Mouse (Mus musculus) intestine, embryonic 16.5 days (tissue): Measurements from ENCODE around the gene E130309D02Rik. TPM values are rescaled to one million over a fixed set of nuclear protein-coding genes. Genes with fewer than 3 reads are reported as not detected.

ENCODE experiments used
- ATAC-seq: fragments of 200-750 bp; cut with Nextera tagmentation; 2 replicates; pipeline ENCODE4 v1.8.0; 2017; ENCODE audit warnings: moderate TSS enrichment, moderate library complexity
- H3K27ac ChIP-seq: fragments of 300-500 bp; sonication (generic); 2 replicates; pipeline ENCODE4 v1.5.1; 2014; ENCODE audit warnings: mild to moderate bottlenecking, low read length
- H3K27me3 ChIP-seq: fragments of 300-500 bp; sonication (generic); replicated peaks from 2 replicates; pipeline ENCODE4 v1.6.1; 2014; ENCODE audit warnings: low read length, control low read depth, mixed read lengths; ENCODE audit not compliant: control insufficient read depth, insufficient read depth
- H3K36me3 ChIP-seq: fragments of 300-500 bp; sonication (generic); 2 replicates; pipeline ENCODE4 v1.6.1; 2014; ENCODE audit warnings: low read length, control low read depth; ENCODE audit not compliant: control insufficient read depth, insufficient read depth
- H3K4me1 ChIP-seq: fragments of 300-500 bp; sonication (generic); 2 replicates; pipeline ENCODE4 v1.6.1; 2014; ENCODE audit warnings: low read length, control low read depth, mixed read lengths; ENCODE audit not compliant: control insufficient read depth, insufficient read depth
- H3K4me2 ChIP-seq: fragments of 300-500 bp; sonication (generic); 2 replicates; pipeline ENCODE4 v1.6.1; 2014; ENCODE audit warnings: low read depth, low read length, control low read depth
- H3K4me3 ChIP-seq: fragments of 300-500 bp; sonication (generic); 2 replicates; pipeline ENCODE4 v1.5.1; 2014; ENCODE audit warnings: mild to moderate bottlenecking, low read length
- H3K9ac ChIP-seq: fragments of 300-500 bp; sonication (generic); 2 replicates; pipeline ENCODE4 v1.6.1; 2014; ENCODE audit warnings: low read depth, low read length
- H3K9me3 ChIP-seq: fragments of 300-500 bp; sonication (generic); 2 replicates; pipeline ENCODE4 v1.6.1; 2016; ENCODE audit warnings: low read length, control low read depth; ENCODE audit not compliant: control insufficient read depth
- WGBS: fragments of 180-500 bp; shearing (Covaris S2); extraction: QIAGEN DNeasy Blood & Tissue Kit; methylation state at CpG from one replicate; pipeline ENCODE4 v1.1.7; 2014; 5-methylcytosine and 5-hydroxymethylcytosine counted together
- polyA plus RNA-seq: library from polyadenylated mRNA; unstranded; fragments of >200 nt; fragmentation: Nextera tagmentation; extraction: Ambion mirVana; gene quantifications from 2 replicates; pipeline ENCODE4 v1.2.1, GENCODE M21; 2015

E130309D02Rik gene
- polyA plus RNA-seq, 1 experiment from 2014 or later = 30.0 TPM

DNA sequence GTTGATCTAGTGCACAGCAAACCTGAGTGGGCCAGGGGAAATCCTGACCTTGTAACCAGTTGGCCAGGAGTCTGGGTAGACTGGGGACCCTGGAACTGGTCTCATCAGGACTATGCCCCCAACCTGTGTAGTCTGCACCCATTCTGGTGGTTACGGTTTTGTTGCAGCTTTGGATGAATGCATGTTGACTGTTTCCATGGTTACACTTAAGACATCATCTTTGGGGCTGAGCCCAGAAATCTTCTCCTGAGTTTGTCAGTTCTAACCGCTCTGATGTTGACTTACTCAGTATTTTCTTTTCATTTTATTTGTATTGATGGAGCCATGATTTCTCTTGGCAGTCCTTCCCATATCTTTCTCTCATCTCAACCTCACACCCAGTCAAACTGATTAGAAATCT, 19.8 kb downstream of the E130309D02Rik start:
- Histone ChIP-seq H3K9me3 (0 out of 2 replicates have a peak, but pooled peaks cover 4% of the 10 kb centered on the region), H3K4me3 (no peak overlapping the region), H3K4me1 (peaks cover 10% of the 10 kb centered on the region), H3K4me2 (no peak overlapping the region), H3K27me3 (peaks cover 35% of the 10 kb centered on the region), H3K27ac (no peak overlapping the region), H3K9ac (no peak overlapping the region), H3K36me3 (peaks cover 4% of the 10 kb centered on the region)
- WGBS = 83% methylated on average over 2 of the region's 2 CpGs
- no peak for ATAC-seq

DNA sequence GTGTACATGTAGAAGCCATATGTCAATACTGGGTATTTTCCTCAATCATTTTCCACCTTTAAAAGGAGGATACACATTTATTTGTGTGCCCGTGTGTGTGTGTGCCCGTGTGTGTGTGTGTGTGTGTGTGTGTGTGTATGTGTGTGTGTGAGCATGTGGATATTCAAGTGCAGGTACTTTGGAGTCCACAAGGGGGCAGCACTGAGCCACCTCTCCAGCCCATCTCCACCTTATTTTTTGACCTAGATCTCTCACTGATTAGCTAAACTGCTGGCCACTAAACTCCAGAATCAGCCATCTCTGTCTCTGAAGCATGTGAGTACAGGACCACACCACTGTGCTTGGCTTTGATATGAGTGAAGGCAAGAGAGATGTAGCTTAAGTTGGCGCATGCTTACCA, 20.3 kb downstream of the E130309D02Rik start:
- Histone ChIP-seq H3K9ac (no peak overlapping the region), H3K4me3 (no peak overlapping the region), H3K36me3 (peaks cover 4% of the 10 kb centered on the region; the same call in 1 of the 2 replicates), H3K9me3 (0 out of 2 replicates have a peak, but pooled peaks cover 4% of the 10 kb centered on the region), H3K4me2 (no peak overlapping the region), H3K27me3 (peaks cover 35% of the 10 kb centered on the region), H3K4me1 (peaks cover 10% of the 10 kb centered on the region), H3K27ac (no peak overlapping the region)
- 90% methylated on average over 3 of the region's 3 CpGs for WGBS
- no peak for ATAC-seq

DNA sequence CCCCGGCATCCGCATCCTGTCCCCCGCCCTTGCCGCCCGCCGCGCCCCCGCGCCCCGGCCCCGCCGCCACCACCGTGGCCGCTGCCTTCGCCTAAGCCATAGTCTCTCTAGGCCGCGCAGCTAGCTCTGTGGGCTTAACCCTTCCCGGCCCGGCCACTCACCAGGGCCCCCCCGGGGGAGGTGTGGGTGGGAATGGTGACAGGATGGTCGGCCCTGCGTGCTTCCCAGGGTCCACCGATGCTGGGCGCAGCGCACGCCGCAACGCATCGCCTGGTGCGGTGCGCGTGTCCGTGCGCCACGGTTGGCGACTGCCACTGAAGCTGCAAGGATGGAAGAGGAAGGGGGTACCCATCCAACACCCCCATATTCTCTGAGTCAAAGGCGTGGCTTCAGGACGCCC, 21.8 kb downstream of the E130309D02Rik start, which contains the start of gene Zfp853:
Gene Zfp853 (minus strand): TSS at position 220 of the 400 bp plus-strand sequence.
- Histone ChIP-seq H3K4me1 (peaks cover 12% of the 10 kb centered on the region), H3K4me3 (peak within 1 kb of the TSS; percentile 46), H3K4me2 (peak within 1 kb of the TSS; percentile 77), H3K27me3 (peaks cover 49% of the 10 kb centered on the region), H3K36me3 (peaks cover 1% of the 10 kb centered on the region; the same call in 1 of the 2 replicates), H3K9me3 (no peaks in the 10 kb centered on the region), H3K27ac (no peak within 1 kb of the TSS), H3K9ac (peak within 1 kb of the TSS; percentile 64)
- ATAC-seq = no peak
- WGBS = 4% methylated on average over 26 of the region's 38 CpGs

DNA sequence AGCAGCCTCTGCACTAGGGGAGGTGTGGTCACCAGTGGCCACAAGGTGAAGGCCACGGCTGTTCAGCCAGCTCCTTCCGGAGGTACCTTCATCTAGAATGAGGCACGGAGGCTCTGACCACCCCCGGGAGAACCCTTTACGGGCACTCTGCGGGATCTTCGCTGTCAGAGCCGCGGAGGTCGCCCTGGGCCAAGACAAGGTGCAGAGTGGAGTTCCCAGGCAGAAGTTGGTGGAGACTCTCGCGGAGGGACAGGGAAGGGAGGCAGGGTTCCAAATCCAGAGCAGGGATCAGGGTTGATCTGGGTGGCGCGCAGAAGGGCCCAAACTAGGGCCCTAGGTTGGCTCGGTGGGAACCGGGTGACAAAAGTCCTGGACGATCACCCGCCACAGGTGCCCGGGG, 22.3 kb downstream of the E130309D02Rik start:
- WGBS = 3% methylated on average over 19 of the region's 19 CpGs
- ATAC-seq = no peak

DNA sequence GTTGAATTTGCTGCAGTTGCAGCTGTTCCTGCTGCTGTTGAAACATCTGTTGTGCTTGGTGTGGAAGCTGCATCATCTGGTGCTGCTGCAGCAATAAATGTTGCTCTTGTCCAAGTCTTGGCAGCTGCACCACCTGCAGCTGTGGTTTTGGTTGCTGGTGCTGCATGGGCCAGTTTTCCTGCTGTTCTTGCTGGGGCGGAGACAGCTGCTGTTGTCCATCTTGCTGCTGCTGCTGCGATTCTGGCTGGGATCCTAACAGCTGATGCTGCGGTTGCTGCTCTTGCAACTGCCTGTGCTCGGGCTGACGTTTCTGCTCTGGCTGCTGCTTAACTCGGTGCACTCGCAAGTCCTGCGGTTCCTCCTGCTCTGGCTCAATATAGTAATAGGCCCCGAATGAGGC, 25.9 kb downstream of the E130309D02Rik start:
- ATAC-seq = no peak
- Histone ChIP-seq H3K4me2 (no peak overlapping the region), H3K36me3 (no peaks in the 10 kb centered on the region), H3K9me3 (no peaks in the 10 kb centered on the region), H3K4me3 (no peak overlapping the region), H3K27ac (no peak overlapping the region), H3K9ac (no peak overlapping the region), H3K4me1 (peaks cover 21% of the 10 kb centered on the region), H3K27me3 (peaks cover 69% of the 10 kb centered on the region)
- whole genome bisulfite sequencing = 77% methylated on average over 9 of the region's 9 CpGs

More for the DNA sequence above, 22.3 kb downstream of the E130309D02Rik start:
- H3K27me3 ChIP-seq = peaks cover 55% of the 10 kb centered on the region
- no peaks in the 10 kb centered on the region for H3K36me3 ChIP-seq
- H3K4me1 ChIP-seq = peaks cover 17% of the 10 kb centered on the region
- peak overlapping the region; percentile 77 for H3K4me2 ChIP-seq
- peak overlapping the region; percentile 46 for H3K4me3 ChIP-seq
- peak overlapping the region; percentile 64 for H3K9ac ChIP-seq
- H3K27ac ChIP-seq = no peak overlapping the region
- no peaks in the 10 kb centered on the region for H3K9me3 ChIP-seq

DNA sequence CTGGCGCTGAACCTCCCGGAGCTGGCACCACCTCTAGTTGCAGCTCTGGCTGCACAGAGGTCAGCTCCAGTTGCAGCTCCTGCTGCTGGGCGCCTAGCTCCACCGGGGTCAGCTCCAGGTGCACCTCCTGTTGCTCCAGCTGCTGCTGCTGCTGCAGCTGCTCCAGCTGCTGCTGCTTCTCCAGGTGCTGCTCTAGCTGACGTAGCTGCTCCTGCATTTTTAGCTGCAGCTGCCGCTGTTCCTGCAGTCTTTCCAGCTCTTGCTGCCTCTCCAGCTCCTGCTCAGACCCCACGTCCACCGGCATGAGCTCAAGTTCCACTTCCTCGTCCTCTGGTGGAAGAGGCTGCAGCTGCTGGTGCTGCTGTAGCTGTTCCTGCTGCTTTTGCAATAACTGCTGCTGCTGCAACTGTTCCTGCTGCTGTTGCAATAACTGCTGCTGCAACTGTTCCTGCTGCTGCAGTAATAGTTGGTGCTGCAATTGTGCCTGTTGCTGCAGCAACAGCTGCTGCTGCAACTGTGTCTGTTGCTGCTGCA, 26.7 kb downstream of the E130309D02Rik start:
- H3K9me3 ChIP-seq = no peaks in the 10 kb centered on the region
- peaks cover 60% of the 10 kb centered on the region for H3K27me3 ChIP-seq
- 17% methylated on average over 9 of the region's 9 CpGs for WGBS

DNA sequence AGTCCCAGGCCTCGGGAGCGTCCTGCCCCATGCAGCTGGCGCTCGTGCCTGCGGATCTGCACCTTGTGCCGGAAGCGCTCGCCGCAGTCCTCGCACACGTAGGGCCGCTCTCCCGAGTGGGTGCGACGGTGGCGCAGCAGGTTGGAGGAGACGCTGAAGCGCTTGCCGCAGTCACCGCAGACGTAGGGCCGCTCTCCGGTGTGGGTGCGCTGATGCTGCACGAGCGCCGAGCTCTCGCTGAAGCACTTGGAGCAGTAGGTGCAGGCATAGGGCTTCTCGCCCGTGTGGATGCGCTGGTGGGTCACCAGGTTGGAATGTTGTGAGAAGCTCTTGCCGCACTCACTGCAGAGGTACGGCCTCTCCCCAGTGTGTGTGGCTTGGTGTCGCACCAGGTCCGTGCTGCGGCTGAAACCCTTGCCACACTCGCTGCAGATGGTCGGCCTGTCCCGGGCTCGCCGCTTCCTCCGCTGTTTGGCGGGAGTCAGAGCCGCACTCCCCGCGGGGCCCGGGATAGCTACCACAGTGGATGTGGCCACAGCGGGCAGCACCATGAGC, 27.3 kb downstream of the E130309D02Rik start:
- H3K36me3 ChIP-seq = no peaks in the 10 kb centered on the region

More for the DNA sequence above, 26.7 kb downstream of the E130309D02Rik start:
- H3K36me3 ChIP-seq = no peaks in the 10 kb centered on the region
- peaks cover 17% of the 10 kb centered on the region for H3K4me1 ChIP-seq
- peak overlapping the region; percentile 43 for H3K4me3 ChIP-seq
- no peak for ATAC-seq
- H3K4me2 ChIP-seq = peak overlapping the region; percentile 56
- no peak overlapping the region for H3K27ac ChIP-seq
- peak overlapping the region; percentile 45 for H3K9ac ChIP-seq

DNA sequence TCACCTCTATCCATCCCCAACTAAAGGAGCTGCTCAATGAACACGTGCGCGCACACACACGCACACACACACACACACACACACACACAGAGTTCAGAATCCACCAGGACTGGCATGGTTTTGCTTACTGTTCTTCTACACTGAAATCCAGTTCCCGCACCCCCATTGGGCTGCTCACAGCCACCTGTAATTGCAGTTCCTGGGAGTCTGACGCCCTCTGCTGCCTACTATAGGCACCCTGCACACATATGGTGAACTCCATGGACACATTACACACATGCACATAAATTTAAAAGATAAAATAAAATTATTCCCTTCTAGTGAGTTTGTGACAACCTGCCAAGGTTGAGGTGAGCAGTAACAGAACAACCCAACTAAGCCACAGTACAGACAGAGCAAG, 30.4 kb downstream of the E130309D02Rik start:
- Histone ChIP-seq H3K27me3 (peaks cover 35% of the 10 kb centered on the region), H3K4me2 (no peak overlapping the region)
- ATAC-seq = no peak

More for the DNA sequence above, 27.3 kb downstream of the E130309D02Rik start:
- Histone ChIP-seq H3K4me3 (peak overlapping the region; percentile 43), H3K27ac (no peak overlapping the region), H3K27me3 (peaks cover 54% of the 10 kb centered on the region), H3K4me1 (peaks cover 12% of the 10 kb centered on the region; the same call in 1 of the 2 replicates), H3K9me3 (no peaks in the 10 kb centered on the region), H3K9ac (peak overlapping the region; percentile 45), H3K4me2 (peak overlapping the region; percentile 56)
- ATAC-seq = 0 out of 2 replicates have a peak, but pooled peaks have one; percentile 40
- WGBS = 3% methylated on average over 48 of the region's 48 CpGs

DNA sequence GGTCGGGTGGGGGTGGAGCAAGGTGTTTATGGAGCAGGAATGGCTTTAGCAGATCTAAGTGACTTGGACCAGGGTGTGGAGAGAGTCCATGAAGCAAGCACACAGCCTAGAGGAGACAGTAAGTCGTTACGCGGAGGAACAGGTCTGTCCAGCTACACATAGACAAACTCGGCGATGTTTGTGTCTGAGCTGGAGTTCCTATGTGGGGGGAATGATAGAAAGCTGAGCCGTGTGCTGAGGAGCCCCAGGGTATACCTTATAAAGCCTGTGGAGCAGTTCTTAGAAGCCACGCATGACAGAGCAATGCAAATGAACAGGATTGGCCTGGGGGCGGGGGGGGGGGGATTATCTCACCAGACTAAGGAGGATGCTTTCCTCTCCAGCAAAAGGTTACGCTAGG, 35.9 kb downstream of the E130309D02Rik start:
- H3K27me3 ChIP-seq = no peaks in the 10 kb centered on the region
- H3K9me3 ChIP-seq = no peaks in the 10 kb centered on the region
- no peak overlapping the region for H3K9ac ChIP-seq
- no peak overlapping the region for H3K4me2 ChIP-seq
- H3K27ac ChIP-seq = no peak overlapping the region
- no peak overlapping the region for H3K4me3 ChIP-seq
- H3K4me1 ChIP-seq = no peaks in the 10 kb centered on the region
- ATAC-seq = no peak
- no peaks in the 10 kb centered on the region for H3K36me3 ChIP-seq
- WGBS = 30% methylated on average over 10 of the region's 10 CpGs

More for the DNA sequence above, 30.4 kb downstream of the E130309D02Rik start:
- Histone ChIP-seq H3K9me3 (no peaks in the 10 kb centered on the region), H3K4me1 (peaks cover 11% of the 10 kb centered on the region; the same call in 1 of the 2 replicates), H3K9ac (no peak overlapping the region), H3K36me3 (no peaks in the 10 kb centered on the region), H3K4me3 (no peak overlapping the region), H3K27ac (no peak overlapping the region)
- 45% methylated on average over 6 of the region's 6 CpGs for WGBS
